Mouse (Mus musculus) spleen, adult 18-20 months (tissue): ENCODE data around the gene Aven.

Experiments
- DNase-seq, 2 experiments: peaks; one replicate each; pipeline ENCODE4 v3.0.0; 2022; ENCODE audit warnings: mixed read lengths in 2 of 2

The Aven gene

DNA sequence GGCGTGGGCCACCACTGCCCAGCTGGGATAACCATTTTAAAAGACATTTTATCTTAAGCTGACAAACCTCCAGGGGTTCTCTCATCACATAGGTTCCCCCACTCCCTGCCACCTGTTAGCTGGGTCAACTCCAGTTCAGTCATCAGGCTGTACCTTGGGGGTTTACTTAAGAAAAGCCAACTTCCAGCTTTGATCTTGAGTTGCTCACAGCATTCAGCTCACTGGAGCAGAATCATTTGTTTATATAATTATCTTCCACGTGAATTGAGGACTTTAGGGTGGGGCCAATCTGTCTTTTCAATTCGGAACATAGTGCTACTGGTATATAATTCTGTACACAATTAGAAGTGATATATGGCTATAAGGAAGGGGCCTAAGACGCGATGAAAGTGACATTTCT lies 1.1 kb upstream of the Aven start:
- DNase-seq = no peak

DNA sequence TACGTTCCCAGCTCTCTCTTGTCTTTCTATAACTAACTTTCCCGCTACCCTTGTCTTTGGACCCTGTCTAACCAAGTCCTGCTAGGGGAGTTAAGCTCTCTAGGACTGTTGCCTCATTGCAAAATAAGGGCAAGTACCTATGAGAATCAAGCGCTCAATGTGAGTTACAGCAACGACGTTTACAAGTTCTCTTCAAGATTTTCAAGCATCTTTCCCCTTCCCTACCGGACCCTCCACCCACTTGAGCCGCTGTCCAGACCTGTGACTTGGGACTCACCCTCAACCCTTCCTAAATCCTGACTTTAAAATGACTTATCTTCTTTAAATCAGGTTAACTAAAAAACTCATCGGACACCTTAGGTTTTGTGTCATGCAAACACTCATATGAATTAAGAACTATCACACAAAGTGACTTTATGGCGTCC lies 321 bp upstream of the Aven start:
- no peak for DNase-seq

DNA sequence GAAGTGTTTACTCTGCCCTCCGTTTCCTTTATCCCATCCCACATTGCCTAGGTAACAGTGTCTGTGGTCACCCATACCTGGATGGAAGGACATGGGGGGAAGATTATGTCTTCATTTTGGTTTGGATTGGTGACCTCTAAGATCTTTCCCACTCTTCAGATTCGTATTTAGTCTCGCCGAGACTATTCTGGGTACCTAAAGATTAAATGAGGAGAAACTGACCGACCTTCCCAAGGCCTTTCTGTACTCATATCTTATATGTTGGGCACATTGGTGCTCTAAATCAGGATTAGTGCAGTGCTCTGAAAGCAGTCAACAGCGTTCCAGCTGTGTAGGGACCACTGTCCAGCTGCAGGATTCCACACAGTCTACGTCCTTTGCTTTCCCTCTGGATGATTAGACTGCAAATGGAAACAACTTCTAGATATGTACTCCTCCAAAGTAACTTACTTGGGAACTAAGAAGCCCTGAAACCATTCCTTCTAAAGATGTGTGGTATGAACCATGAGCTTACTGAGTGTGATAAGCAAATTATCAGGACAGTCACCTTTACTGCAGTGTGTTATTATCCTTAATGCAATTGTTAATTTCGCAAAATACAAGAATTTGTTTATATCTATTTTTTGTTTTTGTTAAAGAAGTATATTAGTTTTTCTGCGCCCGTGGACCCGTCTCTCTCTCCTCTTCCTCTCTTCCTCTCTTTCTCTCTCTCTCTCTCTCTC lies 936 bp downstream of the Aven start:
- DNase-seq = no peak

DNA sequence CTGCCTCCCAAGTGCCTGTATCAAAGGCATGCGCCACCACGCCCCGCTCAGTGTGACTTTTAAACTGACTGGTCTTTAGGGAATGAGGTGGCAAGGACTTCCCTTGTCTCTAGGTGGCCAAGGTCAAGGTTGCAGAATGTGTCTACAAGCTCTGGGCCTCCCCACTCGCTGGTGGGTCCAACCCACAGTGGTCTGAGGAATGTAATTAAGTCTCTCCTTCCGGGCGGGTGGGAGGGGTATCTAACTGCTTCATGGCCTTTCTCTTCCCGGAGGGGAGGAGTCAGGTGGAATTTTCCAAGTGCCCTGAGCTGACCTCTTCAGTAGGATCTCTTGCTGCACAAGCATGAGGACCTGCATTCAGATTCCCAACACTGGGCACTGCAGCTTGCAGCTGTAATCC lies 5.1 kb downstream of the Aven start:
- DNase-seq = no peak

DNA sequence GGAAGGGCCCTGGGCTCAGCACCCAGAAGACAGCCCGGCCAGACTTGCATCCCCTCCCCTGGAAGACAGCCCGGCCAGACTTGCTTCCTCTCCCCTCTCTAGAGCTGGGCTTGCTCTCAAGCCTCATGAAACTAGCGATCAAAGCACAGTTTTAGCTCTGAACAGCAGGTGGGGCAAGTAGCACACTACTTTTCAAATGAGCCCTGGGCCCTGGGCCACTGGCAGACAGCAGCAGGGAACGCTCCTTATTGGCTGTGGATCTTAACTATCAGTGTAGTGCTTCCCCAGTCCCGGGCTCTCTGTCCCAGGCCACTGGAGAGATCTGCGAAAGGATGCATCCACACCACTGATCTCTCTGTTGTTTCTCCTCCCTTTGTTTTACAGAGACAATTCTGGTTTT lies 8.4 kb downstream of the Aven start:
- DNase-seq = peak; percentile 26 to 56

DNA sequence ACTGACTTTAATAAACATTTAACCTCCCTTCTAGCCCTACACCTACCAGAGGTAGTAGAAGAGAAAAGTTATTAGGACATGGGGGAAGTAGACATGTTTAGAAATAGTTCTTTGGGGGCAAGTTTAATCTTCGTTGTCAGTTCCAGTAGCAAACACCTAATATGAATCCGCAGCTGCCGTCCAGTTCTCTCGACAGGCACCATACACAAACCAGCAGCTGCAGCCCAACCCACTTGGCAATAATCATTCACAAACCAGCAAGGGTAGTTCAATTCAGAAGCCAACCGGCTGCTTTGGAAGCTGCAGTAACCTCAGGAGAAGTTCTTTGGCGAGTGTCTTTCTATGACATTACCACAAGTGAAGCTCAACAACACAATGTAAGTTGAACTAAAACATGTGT lies 11.2 kb downstream of the Aven start:
- DNase-seq = no peak

DNA sequence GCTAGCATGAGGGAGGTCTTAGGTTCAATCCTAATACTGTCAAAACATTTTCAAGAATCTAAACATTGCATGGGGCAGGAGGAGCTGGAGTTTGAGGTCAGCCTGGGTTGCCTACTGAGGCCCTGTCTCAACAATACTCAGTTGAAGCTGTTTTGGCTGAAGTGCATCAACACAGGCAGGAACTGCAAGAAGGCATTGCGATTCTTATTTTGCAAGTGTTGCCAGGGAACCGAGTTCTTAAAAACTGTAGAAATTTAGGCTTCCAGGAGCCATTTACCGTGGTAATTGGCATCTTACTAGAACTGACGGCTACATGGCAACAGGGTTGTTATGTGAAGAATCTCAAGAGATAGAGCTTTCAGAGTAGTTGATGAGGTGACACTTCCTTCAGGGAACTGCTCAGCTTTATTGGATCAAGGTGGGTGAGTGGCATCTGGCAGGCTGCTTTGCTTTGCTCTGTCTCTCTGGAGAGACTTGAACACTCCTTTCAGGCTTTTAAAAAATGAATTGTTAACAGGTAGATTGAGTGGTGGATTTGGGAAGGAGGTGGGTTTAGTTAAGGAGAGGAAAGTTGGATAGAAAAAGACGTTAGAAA lies 14.2 kb downstream of the Aven start:
- no peak for DNase-seq

DNA sequence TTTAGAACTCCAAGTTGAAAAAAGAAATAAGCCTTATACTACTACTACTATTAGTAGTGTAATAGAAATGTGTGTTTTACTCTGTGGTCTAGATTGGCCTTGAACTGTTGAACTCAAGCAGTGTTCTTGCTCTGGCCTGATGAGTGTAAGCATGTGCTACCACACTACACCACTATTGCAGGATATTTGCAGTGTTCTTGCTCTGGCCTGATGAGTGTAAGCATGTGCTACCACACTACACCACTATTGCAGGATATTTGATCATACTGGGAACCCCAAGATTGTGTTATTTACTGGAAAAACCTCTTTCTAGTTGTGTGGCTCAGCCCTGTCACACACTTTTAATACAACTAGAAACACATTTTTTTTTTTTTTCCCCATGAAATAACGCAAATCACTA lies 14.7 kb downstream of the Aven start:
- no peak for DNase-seq

DNA sequence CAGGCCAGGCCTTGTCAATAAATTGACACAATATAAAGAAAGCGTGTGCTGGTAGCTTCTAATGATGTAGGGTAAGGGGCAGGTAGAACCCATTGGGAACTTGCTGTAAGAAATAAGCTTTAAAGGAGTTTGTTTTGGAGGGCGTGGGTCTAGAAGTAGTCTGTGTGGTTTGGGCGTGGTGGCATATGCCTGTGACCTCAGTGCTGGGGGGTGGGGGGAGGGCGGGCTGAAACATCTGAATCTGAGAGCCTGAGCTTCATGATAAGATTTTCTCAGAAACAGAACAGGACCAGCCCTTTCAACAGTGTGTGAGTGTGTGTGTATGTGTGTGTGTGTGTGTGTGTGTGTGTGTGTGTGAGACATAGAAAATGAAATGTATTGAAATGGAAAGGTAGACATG lies 17.4 kb downstream of the Aven start:
- no peak for DNase-seq

DNA sequence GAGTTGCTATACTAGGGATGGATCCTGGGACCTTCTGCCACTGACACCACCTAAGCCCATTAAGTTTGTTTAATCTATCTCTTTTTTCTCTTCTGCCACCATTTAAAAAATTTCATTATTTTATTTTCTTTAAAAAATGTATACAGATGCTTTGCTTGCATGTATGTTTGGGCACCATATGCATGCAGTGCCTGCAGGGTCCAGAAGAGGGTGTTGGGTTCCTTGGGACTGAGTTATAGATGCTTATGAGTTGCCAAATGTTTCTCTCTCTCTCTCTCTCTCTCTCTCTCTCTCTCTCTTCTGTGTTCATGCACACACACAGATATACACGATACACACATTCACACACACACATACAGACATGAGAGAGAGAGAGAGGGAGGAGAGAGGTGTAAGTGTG lies 20.3 kb downstream of the Aven start:
- no peak for DNase-seq

DNA sequence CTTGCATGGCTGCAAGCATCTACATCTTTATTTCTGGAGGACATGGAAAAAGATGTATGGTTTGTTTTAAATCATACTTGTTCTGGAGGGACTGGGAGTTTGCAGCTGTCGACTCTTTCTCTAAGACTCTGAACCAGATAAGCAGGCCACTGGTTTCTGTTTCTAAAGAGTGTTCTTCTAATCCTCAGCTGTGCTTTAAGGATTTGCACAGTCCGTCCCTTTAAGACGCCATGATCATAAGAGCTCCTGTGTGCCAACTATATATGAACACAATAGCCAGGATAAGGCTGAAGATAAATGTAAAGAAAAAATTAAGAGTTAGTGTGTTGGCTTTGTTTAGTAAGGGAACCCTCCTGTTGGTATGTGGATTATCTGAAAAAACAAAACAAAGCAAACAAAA lies 24.0 kb downstream of the Aven start:
- DNase-seq = no peak

DNA sequence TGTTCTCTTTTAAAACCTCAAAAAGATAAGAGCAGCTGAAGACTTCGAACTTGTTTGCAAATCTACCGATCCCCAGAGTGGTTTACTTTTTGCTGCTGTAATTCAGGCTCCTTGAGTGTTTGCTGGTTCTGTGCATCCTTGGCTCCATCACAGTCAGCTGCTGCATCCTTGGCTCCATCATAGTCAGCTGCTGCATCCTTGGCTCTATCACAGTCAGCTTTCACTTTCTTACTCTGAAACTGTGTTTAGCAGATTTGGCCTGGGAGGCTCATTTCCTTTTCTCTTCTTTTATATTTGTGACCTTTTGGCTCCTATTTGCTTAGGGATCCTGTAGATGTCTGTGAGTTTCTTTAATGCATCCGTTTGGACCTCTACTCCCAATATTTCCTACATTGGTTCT lies 24.5 kb downstream of the Aven start:
- DNase-seq = no peak

DNA sequence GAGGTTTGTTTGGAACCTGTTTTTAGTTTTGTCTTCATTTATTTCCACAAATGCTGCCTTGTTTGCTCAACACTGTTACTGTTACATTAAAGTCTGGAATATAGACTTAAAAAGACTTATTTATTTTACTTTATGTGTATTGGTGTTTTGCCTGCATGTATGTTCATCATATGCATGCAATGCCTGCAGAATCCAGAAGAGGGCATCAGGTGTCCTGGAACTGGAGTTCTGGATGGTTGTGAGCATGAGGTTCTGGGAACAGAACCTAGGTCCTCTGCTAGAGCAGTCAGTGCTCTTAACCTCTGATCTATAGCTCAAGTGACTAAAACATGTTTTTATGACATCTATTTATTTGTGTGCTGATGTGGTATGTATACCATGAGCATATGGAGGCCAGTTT lies 25.8 kb downstream of the Aven start:
- DNase-seq = no peak

DNA sequence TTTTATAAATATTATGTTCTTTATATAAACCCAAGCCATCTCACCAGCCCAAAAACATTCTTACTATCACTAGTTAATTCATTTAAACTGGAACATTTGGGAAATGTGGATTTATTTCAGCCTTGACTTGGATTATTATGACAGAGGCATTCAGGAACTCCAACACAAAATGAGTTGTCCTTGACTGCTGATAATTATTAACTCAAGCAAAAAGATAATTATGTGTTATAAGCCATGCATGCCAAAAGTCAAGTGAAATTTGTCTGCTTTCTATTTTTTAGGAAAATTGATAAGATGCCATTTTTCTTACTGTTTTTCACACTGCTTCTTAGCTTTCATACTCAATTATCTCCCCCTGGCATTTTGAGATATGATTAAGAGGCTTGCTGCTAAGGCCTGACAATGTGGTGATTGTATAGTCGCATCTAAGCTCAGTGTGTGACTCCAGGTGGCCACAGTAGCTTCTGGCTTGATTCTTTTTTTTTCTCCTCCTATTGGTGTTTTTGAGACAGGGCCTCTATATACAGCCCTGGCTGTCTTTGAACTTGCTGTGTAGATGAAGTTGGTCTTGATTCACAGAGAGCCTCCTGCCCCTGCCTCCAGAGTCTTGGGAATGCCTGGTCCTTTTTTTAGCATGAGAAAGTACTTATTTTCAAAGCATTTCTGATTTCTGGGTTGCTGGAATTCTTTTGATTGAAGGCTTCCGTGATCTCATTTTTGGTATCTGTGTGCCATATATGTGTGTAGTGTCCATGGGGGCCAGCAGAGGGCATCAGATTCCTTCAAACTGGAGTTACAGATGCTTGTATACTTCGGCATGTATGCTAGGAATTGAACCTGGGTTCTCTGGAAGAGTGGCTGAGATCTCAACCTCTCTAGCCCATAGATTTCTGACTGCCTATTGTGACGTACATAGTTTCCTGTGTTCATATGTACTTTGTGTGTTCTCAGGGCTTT lies 28.0 kb downstream of the Aven start:
- DNase-seq = no peak

DNA sequence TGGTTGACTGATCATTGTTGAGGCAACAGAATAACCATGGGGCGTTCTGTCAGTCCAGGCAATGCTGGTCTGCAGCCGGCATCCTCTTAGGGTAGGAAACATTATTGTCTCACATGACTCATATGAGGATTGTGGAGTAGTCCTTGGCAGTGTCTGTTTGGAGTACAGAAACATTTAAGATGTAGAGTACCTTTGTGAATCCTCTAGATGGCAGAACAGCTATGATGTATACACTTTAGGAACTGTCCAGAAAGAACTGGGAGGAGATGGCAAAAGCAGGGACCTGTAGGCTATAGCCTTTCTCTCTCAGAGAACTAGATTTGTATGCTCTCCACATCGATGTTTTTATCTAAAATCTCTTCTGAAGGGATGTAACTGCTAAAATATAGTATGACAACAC lies 34.2 kb downstream of the Aven start:
- DNase-seq = no peak

DNA sequence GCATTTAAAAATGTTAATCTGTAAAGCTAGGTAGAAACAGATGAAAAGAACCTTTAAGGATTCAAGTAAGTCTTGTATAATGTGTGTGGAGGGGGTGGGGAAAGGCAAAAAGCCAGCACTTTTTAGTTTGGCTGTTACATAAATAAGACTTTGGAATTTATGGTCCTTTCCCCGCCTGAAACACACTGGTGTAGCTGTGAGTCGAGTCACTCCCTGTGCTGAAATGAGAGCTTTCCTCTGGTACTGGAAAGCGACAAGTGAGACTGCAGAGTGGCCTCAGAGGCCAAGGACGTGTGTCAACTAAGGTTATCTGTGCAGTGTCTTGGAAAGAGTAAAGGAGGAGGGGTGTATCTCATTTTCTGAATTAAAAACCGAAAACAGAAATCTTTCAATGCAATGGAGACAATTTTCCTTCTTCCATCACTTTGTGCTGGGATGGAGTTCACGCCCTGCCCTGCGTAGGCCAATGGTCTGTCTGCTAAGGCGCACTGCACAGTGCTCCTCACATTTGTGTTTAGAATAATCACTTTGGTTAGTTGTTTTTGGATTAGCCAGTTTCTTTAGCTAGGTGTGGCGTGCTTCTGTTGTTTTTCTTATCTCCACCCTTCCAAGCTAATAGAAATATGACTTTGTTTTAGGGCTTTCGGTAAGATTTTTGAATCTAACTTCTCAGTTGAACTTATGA lies 40.2 kb downstream of the Aven start:
- no peak for DNase-seq

DNA sequence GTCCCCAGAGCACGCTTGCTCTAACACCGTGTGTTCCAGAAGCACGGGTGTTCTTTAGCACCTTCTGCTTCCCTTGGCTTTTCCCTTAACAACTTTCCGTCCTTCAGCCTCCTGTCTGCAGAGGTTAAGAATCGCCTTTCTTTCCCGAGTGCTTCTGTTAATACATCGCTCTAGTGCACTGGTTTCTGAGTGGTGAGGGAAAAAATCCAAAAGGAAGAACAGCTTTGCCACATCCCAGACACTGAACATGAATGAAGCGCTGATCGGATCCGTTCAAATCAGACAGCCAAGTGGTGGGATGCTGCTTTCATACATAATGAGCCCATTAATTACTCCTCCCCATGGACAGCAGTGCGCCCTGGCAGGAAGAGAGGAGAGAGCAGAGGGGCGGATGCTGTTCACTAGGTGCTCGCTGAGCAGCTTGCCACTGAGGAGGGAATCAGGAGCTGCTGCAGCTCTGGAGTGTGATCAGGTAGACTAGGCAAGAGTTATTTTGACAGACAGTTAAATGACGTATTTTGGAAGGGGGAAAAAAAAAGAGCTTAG lies 42.0 kb downstream of the Aven start:
- no peak for DNase-seq

DNA sequence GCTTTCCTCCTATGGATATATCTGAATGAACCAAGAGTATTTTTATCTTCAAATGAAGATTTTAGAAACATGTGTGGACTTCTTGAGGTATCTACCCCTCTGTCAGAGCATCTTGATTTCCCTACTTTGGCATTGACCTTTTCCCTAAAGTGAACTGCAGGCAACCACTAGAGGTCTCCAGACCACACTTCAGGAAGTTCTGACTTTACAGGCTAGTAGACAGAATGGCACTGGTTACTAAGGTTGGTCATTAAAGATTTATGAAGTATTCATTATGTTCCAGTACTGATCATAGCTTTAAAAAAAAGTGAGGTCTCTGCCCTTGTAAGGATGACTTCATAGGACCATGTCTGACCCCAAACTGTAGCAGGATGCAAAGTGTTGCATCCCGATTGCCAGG lies 46.0 kb downstream of the Aven start:
- no peak for DNase-seq

DNA sequence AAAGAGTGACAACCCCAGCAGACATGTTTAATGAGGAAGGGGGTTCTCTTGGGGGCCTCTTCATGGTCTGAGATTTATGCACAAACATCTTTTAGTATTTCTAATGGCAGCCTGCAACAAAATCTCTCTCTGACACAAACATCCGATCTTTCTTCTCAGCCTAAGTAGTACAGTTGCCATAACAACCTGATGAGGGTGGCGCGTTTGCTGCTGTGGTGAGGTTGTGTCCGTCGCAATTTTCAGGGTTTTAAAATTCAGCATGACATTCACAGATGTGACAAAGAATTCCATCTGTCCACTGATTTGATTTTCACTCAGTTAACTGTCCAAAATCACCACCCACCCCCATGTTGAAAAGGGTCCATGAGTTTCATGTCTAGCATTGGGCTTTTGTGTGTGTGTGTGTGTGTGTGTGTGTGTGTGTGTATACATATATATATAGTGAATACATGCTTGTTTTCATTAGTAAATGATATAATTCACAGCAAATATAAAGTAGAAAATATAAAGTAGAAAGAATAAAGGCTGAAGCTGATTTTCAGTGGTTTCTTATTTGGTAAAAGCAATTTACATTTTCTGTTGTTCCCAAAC lies 49.0 kb downstream of the Aven start:
- DNase-seq = no peak

DNA sequence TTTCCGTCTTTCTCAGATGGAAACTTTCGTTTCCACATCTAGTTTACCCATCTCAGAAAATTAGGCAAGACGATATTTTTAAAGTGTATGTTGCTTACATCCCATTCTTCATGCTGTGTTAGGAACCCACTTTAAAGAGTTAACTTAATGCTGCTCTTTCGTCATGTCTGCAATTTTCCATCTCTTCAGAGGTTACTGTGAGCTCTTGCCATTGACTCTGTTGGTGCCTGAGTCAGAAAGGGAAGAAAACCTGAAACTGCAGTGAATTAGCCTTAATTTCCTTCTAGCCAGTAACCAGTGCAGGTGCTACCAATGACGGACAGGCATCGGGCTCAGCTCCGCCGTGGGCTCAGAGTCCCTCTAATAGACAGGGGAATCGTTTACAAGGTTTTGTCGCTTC lies 63.8 kb downstream of the Aven start:
- DNase-seq = no peak

DNA sequence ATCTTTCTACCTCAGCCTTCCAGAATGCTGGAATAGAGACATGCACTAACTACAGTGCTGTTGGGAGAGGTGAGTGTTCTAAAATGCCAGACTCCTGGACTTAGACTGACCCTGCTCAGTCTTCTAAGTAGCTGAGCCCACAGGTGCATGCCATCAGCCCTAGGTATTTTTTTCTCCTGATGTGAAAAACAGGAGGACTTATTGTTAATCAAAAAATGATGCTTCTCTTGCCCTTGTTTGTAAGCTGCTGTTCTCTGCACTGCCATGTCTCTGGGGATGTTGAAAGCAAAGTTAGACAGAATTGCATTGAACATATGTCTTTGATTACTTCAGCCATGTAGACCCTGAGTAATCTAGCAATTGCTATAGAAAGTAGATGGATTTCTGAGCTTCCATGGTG lies 64.7 kb downstream of the Aven start:
- DNase-seq = no peak

DNA sequence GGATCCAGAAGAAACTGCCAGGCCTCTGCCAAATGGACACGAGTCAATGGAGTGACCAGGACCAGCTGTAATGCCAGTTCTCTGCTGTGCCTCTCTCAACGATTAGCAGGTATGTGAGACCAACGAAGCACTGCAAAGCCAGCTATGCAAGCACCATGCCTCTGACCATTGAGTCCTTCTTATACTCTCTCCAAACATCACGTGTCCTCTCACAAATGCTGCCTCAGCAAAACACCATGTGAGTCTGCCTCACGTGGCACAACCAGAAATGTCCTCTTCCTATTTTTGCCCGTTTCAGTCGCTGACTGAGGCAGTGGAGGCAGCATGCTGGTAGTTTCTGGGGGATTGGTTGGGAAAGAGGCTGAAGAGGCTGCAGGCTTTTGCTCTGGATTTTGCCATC lies 68.8 kb downstream of the Aven start:
- DNase-seq = no peak

DNA sequence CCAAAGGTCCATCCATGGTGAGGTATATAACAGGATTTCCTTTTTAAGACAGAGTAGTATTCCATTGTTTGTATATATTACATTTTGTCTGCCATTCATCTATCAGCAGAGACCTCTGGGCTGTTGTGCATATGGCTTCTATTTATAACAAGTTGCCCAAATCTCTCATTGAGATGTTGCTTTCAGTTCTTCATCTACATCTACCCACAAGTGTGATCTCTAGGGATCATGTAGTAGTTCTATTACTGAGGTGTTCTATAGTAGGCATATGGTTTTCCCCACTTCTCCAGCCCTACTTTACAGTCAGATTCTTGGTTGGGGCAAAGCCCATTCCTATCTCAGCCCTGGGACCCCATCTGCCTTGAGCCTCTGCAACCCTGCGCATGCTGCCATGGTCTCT lies 72.3 kb downstream of the Aven start:
- no peak for DNase-seq
